Mouse (Mus musculus): ENCODE measurements around the gene Kif21a.

Kif21a gene

DNA sequence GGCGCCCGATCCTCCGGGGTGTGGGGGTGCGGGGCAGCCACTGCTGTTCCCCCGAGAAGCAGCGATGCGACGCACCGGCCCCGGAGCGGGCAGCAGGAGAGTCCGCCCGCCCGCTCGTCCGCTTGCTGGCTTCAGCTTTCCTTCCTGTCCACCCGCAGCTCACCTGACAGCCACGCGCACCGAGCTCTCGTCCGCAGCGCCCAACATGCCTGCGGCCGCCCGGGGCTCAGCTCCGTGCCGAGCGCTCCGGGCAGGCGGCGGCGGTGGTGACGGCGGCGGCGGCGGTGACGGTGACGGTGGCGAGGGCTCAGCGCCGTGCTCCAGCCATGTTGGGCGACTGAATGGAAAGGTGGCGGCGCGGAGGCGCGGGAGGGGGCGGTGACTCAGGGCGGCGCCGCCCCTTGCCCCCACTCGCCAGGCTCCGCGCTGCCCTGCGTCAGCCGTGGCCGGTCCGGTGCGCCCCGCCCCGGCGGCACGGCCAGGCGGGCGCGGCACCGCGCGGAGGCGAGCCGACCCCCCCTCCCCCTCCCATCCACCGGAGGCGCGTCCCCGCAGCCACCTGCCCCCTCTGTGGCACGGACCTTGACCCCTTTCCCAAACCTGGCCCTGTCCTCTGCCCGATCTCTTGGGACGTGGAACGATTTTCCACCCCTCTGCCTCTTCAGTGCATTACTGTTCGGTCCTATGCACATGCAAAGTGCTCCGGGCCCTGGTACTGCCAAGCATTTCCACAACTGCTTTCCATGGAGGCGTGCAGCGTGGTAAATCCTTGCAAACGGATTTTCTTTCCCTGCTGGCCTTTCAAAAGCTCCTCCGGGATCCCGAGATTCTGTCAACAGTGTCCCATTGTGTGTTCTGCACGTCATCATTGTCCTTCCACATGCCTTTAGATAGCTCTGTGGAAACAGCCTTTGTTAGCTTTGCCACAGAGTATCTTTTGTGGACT lies at the start of gene Kif21a:
Gene Kif21a (minus strand): TSS at position 453 of the 946 bp plus-strand sequence.
- DNase-seq (ENCODE audit: low spot score in 2 of 2), result no peak

DNA sequence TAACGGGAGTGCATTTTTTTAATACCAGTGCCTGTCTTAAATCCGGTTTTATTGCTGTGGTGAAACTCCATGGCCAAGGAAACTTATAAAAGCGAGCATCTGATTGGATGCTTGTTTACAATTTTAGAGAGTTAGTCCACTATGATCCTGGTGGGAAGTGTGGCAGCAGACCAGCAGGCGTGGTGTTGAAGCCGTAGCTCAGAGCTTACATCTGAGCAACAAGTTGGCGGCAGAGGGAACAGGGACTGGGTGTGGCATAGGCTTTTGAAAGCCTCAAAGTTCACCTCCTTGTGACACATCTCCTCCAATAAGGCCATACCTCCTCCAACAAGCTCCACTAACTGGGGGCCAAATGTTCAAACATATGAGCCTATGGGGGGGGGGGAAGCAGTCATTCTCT lies 46.9 kb upstream of the Kif21a start:
- no peak for DNase-seq (ENCODE audit: low spot score in 2 of 2)

GRCm38 (mm10) chr15:91089427-91089826 lies 39.7 kb upstream of the Kif21a start:
- no peak for DNase-seq (ENCODE audit: low spot score in 2 of 2)

DNA sequence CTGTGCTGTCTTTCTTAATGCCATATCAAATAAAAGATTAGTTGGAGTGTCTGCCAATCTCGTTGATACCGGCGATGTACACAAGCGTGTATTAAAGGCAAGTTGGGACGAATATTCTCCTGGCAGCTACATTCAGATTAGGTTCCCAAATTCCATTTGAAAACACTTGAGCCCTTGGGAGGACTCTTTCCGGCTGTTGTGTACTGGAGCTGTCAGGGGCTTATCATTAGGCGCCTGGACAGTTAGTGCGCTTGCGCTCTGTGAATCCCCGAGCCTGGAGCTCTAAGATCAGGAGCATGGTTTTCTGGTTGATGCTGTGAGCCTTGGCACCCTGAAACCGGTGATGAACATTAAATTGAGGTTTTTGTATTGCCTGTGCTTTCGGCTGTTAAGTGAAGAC lies 38.3 kb upstream of the Kif21a start:
- no peak for DNase-seq (ENCODE audit: low spot score in 2 of 2)

GRCm38 (mm10) chr15:91077457-91078410 lies 28.0 kb upstream of the Kif21a start:
- no peak for DNase-seq (ENCODE audit: low spot score in 2 of 2)

- no peak for DNase-seq (ENCODE audit: low spot score in 2 of 2)
Measured at GRCm38 (mm10) chr15:91072440-91072839, 22.7 kb upstream of the Kif21a start.

DNA sequence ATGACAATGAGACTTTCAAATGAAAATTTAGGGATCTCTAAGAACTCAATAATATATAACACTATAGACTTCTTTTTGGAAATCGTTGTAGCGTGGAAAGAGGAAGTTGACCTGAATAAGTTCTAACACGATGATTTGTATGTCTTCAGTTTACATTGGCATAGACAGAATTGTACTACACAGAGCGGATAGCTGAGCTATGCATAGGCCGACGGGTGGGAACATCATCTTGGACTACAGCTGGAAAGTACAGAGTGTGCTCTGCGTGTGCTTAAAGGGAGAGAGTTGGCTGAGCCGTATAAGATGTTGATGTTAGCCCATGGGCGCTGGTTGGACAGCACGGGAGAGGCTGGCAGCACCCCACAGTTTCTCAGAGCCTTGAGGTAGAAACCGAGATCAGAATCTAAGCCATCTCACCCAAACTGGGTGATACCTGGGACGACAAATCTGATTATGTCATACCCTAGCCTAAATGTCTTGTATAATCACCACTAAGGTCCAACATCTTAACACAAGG lies 14.6 kb upstream of the Kif21a start:
- DNase-seq (ENCODE audit: low spot score in 2 of 2), result no peak

DNA sequence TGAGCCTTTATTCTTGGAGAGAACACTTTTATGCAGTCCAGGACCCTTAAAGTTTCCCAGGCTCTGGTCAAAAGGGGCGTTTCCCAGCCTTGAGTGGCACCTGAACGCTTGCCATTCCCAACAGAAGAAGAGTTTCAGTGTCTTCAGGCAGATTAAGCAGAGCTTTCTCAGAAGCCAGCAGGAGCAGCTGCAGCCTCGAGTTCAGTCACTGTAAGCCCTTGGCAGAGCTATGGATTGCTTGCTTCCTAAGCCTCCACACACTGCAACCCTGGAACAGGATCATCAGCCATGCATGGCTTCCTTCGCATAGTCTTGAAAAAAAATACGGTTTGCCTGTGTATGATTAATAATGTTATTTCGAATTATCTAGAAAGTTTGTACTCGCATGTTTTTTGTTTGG lies 14.1 kb upstream of the Kif21a start:
- DNase-seq (ENCODE audit: low spot score in 2 of 2), result no peak

DNA sequence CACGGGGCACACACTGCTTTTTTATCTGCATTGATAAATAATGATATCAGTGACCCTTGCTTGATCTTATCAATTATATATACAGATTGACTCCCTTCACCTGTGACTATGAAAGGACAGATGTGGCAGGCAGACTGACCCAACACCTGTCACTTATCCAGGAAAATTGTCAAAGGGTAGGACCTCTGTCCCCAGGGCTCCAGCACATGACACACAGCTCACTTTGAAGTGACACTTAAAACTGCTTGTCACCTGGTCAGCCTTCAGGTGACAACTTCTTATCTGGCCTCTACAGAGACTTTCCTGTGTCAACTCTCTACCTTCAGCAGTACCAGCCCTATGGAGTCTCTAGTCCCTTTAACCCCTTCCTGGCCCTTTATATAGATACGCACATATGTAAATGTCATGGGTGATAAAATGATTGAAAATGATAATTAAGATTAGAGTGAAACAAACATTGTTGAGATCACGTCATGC lies 7.2 kb upstream of the Kif21a start:
- no peak for DNase-seq (ENCODE audit: low spot score in 2 of 2)

DNA sequence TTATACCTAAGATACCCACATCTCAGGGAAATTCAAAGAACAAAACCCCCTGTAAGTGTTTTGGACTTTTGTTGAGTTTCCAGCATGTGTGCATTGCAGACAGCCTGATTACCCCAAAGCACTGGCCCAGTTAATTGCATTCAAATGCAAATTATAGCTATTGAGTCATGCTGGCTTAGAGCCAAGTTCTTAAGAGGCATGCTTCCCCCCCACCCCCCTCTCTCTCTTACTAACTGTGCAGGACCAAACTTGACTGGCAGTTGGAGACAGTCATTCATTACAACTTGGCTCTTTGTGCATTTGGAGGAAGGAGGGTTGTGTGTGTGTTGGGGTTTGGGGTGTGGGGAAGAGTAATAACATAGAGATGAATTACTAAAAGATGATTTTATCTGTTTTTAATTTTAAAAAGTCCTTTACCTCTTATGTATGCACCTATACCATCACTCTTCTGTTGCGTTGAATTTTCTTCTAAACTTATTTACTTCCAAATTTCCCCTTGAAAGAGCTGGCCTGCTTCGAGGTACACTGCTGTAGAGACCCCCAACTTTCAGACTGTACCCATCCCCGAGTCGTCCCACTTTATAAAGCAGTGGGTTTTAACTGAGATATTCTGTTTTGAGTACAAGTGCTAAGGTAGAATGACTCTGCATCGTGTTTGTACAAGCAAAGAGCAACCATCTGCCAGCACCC lies 6.6 kb upstream of the Kif21a start:
- no peak for DNase-seq (ENCODE audit: low spot score in 2 of 2)

DNA sequence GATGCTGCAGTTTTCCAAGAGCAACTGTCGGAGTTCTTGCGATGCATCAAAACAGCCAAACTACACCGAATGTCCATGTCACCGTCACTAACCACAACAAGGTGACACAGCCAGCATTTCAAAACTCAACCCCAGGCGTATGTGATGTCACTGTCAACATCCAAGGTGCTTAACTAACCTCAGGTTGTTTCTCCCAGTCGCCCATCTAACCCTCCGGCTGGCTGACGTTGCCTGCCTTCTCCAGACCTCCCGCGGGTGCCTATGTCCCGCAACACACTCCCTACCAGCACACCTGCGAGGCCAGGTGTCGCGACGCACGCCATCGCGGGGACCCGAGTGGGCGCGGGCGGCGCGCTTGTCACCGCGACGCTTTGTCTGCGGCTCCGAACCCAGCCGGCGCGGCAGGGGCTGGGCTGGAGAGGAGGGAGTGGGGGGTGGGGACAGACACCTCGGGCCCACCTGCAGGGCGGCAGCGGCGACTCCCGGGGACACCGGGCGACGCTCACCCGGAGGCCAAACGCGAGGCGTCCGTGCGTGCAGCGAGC lies 725 bp downstream of the Kif21a start:
- DNase-seq (ENCODE audit: low spot score in 2 of 2), result no peak

DNA sequence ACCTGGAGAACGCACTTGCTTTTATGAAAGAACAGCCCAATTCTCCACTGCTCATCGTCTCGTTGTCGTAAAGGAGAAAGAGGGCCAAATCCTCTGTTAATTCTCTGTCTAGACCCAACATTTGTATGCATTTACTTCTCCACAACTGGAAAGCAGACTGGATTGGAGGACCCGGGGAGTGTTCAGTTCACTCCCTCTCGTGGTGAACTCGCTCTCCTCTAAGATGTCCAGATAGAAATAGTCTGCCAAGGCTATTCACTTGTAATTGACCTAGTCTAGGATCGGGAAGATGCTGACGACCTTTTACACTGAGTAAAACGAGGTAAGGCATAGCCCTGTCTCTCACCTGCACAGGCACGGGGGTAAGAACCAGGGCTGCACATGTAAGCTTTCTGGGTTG lies 2.1 kb downstream of the Kif21a start:
- no peak for DNase-seq (ENCODE audit: low spot score in 2 of 2)

GRCm38 (mm10) chr15:91046506-91046905 lies 3.2 kb downstream of the Kif21a start:
- no peak for DNase-seq (ENCODE audit: low spot score in 2 of 2)

DNA sequence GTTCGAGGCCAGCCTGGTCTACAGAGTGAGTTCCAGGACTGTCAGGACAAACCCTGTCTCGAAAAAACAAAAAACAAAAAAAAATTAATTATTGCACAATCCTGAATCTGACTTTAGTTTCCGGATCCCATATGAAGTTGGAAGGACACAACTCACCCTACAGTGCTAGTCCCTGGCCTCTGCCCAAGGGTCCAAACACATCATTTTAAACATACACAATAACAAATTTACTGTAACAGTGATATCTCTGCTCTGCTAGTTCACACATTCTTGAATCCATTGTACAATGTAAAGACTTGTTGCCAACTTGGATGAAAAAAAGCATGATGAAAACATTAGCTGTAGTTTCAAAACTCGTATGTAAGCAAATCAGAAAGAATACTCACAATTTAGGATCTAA lies 6.5 kb downstream of the Kif21a start:
- no peak for DNase-seq (ENCODE audit: low spot score in 2 of 2)

- DNase-seq (ENCODE audit: low spot score in 2 of 2), result no peak
Measured at GRCm38 (mm10) chr15:91038860-91039259, 10.9 kb downstream of the Kif21a start.

DNA sequence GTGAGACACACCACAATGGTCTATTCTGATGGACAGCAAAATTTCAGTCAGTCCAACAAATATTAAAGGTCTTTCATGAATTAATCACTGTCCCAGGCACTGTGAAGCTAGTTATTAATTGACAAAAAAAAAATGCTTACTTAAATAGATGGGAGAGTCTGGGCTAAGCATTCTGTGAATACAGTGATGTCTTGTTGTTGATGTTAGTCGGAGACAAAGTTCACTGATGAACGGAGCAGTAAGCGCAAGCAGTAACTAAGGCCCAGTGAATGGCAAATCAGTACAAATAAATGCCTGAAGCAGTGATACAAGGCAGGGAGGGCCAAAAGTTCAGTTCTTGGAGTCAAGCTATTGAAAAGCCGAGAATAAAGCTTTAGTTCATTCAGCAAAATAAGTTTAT lies 15.7 kb downstream of the Kif21a start:
- DNase-seq (ENCODE audit: low spot score in 2 of 2), result no peak

GRCm38 (mm10) chr15:91033529-91033928 lies 16.2 kb downstream of the Kif21a start:
- no peak for DNase-seq (ENCODE audit: low spot score in 2 of 2)

GRCm38 (mm10) chr15:91028962-91029361 lies 20.8 kb downstream of the Kif21a start:
- DNase-seq (ENCODE audit: low spot score in 2 of 2), result no peak

DNA sequence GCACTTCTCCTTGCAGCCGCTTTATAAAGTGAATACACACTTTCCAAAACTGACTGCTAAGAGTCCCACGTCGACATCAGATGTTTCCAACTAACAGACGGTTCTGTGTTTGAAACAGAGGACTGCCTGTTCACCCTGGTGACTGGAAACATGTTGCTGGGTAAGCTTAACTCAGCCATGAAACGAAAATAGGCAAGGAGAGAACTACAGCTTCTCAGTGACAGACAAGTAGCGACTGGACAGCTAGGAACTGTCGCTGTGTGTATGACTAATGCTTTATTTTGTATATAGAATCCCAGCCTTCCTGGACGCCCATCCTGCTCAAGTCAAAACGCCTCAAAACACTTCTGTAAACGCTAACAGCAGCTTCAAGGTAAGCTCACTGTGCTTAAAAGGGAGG lies 21.3 kb downstream of the Kif21a start:
- no peak for DNase-seq (ENCODE audit: low spot score in 2 of 2)

DNA sequence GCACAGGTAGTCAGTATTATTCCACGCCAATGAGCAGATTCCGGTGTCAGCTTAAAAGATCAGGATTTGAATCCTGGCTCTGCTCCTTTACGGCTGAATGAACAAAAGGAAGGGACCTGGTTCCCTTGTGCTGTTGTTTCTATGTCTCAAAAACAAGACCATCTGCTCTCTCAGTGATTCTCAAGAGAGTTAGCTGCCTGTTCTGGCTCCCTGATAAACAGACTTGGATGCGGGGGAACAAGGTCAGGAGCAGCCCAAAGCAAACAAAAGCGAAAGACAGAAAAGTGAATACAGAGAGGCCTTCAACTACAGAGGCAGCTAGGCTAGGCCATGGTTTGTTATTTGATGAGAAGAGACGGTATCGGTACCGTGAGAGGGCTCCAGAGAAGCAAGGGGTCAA lies 27.5 kb downstream of the Kif21a start:
- no peak for DNase-seq (ENCODE audit: low spot score in 2 of 2)

DNA sequence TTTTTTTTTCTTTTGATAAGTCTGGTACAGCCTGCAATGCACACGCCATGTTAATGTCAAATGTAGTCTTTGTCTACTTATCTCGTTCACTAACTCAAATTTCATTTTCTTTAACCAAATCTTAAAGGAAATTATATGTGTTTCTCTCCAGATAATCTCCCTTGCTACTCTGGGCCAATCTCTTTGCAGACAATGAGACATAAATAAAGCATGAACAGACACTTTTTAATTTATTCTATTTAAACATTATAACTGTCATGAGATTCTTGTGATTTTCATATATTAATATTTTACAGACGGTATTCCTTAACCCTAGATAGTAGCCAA lies 30.9 kb downstream of the Kif21a start:
- no peak for DNase-seq (ENCODE audit: low spot score in 2 of 2)
